Mouse (Mus musculus) c-Kit-positive CD71-negative TER-119-negative erythroid progenitor cells, embryonic 14.5 days (primary cell): ENCODE results near the gene Gm45717.
"Not testable (repeated sequence)": the region's sequence is repeated elsewhere in the genome, so short reads cannot be mapped to it uniquely, and the experiment has no call there.

Experiments used
- DNase-seq: peaks from one replicate; pipeline ENCODE4 v3.0.0-alpha.2; 2013; ENCODE audit warnings: low read depth

Gene Gm45717

DNA sequence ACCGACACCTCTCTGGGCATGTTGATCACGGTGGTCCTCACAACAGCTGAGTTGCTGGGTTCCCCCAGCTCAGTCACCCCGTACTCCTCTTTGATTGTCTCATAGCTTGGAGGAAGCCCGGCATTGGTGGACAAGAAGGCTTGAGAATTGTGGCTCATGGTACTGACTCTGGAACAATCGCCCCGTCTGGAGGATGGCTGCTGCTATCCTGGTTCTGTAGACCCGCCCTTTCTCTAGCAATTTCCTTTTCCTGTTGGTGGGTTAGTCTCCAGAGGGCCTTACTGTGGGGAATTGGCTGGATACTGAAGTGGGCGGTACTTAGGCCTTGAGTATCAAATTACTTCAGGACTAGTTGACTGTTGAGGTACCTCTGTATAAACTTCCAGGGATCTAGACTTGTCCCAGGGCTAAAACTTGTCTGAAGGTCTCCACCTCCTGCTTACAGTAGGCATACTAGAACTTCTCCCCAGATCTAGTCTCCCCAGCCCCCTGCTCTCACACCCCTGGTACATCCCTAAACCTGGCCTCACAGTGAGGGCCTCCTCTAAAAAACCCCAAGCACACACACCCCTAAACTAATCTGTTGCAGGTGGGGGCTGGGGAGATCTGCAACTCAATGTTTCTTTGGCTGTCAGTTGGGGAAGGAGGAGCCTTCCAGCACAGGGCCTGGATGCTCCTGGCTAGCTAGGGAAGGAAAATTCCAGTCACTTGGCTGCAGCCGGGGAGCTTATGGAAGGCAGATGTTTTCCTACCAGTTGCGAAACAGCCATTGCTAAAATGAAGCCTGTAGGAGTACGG, at the start of gene Gm45717, which contains the start of gene Ifitm2:
TSS of gene Gm45717 (minus strand) at position 180 of the 798 bp plus-strand sequence.
TSS of gene Ifitm2 (minus strand) at position 230 of the 798 bp plus-strand sequence.
- DNase-seq = no peak

DNA sequence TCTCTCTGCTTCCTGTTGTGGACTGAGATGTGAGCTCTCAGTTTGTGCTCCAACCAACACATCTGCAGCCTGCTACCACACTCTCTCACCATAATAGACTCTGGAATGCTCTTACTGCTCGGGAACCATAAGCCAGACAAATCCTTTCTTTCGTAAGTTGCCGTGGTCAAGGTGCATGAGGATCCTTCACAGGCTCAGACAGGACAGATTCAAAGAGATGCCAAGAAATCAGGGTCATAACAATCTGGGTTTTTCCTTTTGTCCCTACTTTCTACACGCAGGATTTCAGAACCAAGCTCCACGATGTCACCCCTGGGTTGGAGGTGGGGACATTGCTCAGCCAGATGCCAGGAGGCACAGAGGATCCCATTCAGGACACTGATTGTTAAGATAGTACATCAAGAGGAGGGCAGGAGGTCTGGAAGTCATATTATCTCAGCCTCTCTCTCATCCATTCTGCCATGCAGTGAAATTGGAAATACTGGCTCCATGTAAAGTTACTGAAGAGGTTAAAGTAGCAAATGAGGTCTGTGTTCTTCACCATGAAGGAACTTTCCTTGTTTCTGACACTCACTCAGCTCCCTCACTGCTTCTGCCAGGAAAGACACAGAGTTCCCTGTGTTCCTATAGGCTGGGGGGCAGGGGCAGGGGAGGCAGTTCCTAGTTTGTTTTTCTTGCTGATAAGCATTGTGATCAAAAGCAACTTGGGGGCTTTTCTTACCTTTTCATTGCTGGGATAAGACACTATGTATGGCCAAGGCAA, 47.7 kb upstream of the Gm45717 start:
- DNase-seq = no peak

DNA sequence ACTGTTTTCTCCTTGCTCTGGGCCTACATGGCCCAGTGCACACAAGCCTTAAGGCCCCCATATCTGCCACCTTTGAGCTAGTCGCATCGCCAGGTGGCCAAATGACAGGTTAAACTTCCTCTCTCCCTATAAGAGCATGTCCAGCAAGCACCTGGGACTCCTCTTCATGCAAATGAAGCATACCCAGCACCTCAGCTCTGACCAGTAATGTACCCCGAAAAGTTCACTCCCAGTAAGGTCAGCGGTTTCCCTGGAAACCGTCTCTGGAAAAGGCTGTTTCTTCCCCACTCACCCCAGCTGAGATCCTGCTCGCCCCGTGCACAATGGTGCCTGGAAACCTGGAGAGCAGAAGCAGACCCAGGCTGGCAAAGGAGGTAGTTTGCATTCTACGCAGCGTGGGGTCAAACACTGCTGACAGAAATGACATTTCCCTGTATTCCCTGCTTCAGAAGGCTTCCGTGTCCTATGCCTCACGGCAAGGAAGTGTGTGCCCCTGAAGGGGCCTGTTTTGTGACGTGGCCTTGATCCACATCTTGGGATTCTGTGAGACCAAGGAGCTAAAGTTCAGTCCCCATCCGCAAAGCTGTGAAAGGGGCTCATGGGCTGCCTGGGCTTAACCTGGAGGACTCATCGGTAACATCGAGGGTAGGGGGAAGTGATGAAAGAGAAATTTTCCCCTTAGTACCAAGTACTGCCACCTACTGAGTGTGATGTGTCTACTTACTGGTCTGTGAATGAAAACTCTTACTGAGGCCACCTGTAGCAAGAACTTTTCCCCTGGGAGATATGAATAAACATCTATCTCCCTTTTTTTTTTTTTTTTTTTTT, 45.4 kb upstream of the Gm45717 start:
- DNase-seq = no peak

DNA sequence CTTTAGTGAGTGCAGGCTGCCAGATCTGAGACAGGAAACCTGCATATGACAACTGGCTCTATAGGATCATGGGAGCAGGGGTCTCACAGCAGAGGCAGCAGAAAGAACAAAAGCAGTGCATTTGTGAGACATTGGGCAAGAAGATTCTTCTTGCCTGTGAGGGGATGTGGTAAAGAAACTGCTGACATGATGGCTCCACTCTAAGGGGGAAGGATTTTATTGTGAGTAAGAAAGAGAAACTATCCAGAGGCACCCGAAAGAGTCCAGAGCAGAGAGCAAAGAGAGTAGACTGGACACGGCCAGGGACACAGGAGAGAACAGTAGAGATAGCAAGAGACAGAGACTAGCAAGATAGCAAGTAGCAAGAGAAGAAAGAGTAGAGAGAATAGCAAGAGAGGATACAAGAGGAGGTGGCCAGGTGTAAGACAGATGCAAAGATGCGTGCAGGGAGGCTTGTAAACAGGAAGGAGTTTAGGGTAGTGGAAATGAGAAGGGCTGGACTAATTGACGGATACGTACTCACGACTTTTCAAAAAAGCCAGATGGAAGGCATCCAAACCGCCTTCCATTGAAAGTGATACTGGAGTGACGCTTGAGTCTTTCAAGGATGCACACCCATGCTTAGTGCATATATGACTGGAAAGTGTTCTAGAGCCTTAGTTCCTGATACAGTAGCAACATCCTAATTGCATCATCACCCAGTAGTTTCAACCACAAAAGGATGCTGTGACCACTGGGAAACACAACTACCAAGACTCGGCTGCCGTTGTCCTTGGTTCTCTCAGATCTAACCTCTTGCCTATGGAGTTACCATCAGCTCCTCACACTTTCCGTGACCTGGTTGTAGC, 43.3 kb upstream of the Gm45717 start:
- DNase-seq = no peak

DNA sequence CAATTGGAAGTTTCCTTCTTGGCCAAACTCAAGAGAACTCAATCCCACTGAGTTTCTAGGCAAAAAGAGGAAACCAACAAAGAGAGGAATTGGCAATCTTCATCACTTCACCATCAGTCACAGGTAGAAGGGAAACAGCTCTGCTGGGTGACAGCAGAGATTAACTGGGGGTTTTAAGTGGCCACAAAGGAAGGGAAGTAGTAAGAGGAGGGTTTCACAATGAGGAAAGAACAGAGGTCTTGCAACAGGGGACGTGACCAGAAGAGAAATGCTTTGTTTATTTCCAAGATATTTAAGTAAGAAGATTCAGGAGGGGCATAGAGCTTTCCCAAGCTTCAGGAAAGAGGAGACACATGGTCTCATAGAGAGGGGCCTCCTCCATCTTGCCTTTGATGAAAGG, 42.1 kb upstream of the Gm45717 start:
- DNase-seq = no peak

DNA sequence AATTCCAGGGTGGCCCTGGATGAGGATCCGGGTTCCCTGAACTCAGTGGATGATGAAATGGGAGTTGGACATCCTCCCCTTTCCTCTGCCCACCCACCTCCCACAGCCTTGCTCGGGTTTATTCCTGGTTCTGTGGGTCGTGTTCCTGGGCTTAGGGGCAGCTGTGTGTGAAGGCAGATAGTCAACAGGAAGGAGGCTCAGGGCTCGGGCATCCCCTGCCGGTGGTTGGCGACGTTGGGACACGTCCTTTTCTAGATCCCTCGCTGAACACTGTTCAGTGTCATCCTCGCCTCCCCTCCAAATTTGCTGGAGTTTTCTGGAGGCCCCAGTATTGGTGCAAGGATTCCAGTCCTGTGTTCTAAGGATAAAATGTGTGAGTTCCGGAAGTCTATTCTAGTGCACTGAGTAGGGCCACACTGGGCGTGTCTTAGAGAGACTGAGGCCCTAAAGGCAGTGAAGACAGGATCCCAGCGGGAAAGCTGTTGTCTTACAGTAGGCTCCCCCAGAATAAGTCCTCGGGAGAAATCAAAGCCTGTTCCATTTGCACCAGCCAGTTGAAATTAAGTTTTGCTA, 35.5 kb upstream of the Gm45717 start:
- DNase-seq = no peak

DNA sequence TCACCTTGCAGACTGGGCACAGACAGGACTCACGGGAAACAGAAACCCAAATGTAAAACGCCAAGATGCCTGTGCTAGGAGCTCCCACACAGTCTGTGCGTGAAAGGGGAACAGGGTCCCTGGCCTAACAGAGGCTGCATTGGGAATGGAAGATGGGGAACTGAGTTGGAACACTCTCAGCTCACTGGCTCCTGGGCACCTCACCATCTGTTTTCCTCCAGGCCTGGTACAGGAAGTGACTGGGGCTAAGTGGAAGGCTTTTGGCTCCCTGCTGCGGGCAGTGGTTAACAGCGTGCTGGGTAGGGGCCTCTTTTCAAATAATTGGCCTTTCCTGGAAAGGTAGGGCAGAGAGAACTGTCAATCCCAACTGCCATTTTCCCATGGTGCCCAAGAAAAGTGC, 34.9 kb upstream of the Gm45717 start:
- no peak for DNase-seq

DNA sequence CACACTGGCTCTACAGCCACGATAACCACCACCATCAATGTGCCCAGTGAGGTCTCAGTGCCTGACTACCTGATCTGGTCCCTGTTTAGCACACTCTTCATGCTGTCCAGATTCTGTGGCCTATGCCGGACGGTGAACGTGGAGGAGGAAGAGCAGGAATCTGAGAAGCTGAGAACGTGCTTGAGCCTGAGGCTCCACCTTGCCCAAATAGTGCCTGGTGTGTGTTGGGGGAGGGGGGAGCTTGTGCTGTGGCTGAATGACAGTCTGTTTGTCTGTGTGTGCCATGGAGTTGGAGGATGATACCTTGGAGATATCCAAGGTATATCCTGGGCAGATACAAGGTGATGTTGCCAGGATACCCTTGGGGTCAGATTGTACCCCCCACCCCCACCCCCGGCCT, 34.4 kb upstream of the Gm45717 start:
- DNase-seq = no peak

DNA sequence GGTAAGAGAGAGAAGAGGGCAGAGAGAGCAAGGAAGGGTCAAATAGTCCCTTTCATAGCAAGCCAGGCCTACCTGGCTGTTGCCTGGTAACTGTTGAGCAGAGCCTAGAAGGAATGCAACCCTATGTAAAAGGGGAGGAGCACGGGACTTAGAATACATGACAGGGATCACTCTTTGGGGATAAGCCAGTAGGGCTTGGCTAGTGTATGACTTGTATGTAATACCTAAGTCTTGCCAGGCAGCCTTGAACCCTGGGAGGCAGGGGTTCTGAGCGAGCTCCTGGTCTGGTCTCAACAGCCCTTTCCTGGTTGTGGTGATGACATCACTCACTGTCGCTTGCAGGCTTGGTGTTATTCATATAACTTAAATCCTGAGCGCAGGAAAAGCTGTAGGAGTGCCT, 33.3 kb upstream of the Gm45717 start:
- DNase-seq = no peak

DNA sequence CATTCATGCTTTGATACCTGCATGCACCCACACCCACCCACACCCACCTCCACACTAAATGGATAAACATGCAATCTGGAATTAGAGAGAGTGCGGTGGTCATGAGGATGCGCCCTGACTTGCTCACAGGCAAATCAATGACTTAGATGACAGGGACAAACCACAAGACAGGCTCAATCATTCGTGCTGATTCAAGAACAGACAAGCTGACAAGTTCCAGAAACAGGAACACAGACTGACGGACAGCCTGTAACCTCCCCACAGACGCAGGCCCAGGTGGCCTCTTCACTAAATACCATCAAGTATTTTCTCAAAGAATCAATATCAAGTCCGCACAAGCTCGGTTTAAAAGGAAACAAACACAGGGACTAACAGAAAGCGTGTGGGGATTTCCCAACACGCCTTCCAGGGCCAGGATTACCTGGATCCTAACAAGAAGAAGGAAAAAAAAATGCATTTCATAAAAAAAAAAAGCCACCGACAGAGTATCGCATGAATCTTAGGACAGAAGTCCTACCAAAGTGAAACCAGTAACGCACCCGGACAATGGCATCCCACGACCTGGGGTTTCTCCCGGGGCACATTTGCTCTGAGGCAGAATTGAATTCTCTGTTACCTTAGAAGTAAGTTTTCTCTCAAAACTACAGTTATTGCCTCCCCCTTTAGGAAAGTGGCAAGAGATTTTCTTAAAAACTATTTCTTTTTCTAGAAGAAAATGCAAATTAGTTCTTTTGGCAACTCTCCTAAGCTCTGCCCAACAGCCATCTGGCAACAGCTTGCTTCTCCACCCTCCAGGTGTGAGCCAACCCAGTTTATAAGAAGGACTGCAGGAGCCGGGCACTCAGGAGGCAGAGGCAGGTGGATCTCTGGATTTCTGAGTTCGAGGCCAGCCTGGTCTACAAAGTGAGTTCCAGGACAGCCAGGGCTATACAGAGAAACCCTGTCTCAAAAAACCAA, 31.7 kb upstream of the Gm45717 start:
- no peak for DNase-seq

DNA sequence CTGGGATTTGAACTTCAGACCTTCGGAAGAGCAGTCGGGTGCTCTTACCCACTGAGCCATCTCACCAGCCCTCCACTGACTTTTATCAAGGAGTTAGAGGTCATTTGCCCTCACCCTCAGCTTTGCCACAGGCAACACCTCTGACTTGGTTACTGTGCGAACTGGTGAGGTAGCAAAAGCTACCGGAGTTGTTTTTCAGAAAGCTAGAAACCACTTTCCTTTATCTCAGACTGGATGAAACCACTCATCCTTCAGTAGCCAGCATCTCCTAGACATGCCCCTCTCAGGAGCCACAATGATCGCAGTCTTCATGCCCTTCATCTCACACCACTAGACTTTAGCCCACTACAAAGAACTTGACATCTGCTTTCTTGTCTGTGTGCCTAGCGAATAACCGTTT, 27.2 kb upstream of the Gm45717 start:
- DNase-seq = no peak

DNA sequence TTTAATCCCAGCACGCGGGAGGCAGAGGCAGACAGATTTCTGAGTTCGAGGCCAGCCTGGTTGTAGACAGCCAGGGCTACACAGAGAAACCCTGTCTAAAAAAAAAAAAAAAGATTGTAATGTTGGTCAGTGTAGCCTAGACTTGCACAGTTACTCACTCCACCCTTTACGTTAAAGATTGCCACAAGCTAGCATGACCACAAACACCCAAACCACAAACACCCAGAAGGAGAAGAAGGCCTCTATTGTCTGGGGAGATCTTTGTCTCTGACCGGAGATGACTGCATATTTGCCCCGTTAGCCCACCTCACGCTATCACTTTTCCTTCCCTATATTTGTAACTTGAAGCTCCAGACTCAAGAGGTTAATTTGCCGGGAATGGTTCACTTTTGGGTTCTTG, 26.0 kb upstream of the Gm45717 start:
- DNase-seq = no peak

DNA sequence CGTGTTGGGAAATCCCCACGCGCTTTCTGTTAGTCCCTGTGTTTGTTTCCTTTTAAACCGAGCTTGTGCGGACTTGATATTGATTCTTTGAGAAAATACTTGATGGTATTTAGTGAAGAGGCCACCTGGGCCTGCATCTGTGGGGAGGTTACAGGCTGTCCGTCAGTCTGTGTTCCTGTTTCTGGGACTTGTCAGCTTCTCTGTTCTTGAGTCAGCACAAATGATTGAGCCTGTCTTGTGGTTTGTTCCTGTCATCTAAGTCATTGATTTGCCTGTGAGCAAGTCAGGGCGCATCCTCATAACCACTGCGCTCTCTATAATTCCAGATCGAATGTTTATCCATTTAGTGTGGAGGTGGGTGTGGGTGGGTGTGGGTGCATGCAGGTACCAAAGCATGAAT, 21.0 kb upstream of the Gm45717 start:
- not testable (repeated sequence) for DNase-seq

DNA sequence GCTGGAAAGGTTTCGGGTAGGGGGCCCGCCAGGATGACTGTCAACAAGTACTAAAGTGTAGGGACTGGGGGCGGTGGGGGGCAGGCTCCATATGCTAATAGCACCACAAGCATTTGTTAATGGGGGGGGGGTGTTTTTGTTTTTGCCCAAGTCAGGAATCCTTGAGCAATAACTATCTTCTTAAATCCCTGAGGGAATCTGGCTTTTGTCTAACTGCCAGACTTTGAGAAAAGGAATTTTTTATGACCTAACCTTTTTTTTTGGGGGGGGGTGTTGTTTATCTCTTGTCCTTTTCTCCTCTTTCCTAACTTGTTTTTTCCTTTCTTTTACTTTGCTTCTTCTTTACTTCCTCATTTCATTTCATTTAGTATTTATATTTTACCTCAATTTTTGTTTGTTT, 19.7 kb upstream of the Gm45717 start:
- DNase-seq = no peak

DNA sequence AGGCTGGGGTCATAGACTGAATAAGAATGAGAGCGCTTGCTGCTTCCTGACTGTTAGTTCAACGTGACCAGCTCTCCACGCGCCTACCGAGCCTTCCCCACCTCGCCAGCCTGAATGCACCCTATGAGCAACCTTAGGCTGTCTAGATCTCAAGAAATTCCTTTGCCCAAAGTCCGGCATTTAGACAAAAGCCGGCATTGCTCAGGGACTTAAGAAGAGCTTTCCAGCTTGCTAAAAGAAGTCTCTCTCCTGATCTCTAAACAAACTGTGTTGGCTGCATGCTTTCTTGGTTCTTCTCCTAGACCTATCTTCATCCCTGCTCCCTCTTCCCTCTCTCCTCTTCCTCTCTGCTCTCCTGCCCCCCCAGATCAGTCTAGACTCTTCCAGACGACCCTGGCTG, 19.2 kb upstream of the Gm45717 start:
- no peak for DNase-seq

DNA sequence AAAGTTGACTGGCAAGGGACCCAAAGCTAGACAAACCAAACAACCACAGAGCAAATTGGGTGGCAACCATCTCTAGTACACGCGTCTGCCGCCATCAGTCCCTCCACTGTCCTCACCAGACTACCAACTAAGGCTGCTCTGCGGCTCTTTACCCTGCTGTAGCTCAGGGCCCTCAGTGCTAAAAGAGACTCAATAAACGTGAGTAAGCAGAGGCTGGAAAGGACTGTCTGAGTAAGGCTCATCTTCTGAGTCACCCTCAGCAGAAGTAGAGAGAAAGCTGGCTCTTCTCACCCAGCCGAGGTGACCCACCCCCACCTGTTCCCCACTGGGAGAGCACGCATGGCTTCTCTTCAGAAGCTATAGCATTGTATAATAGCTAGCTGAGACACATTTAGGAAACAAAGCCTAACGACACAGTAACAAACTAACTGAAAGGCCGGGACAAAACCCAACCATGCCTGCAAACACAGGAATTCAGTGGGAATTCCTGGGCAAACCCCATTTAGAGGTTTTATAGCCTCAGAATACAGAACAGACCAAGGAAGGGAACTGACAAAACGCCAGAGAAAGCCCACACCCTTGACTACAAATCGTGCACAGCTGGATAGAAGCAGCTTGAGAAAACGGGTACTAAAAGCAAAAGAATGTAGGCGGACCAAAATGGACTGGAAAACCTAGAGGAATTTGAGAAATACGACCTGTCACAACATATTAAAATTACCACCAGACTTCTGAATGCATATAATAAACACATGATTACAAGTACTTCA, 17.8 kb upstream of the Gm45717 start:
- DNase-seq = no peak

DNA sequence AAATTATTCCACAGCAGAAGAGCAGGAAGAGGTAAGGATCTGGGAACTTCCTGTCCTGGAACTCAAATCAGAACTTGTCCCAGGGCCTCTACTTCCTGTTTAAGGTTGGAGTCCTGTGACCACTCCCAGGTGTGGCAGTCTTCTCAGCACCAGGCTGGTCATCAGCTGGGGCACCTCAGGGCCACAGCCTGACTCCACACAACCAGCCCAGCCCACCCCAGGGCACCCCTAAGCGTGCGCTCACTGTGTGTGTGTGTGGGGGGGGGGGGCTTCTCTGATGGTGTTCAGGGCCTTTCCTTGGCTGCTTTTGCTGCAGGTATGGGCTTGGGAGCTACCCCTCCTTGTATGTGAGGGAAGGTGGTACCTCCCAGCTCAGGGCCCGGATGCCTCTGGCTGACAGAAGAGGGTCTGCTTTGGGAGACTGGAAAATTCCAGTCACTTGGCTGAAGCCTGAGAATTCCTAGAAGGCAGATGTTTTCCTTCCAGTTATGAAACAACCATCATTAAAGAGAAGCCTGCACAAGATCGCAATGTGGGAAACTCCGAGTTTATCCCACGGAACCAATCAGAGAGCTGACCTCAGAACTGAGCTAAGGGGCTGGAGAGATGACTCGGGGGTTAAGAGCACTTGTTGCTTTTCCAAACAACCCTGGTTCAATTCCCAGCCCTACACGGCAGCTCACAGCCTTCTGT, 15.9 kb upstream of the Gm45717 start:
- no peak for DNase-seq

DNA sequence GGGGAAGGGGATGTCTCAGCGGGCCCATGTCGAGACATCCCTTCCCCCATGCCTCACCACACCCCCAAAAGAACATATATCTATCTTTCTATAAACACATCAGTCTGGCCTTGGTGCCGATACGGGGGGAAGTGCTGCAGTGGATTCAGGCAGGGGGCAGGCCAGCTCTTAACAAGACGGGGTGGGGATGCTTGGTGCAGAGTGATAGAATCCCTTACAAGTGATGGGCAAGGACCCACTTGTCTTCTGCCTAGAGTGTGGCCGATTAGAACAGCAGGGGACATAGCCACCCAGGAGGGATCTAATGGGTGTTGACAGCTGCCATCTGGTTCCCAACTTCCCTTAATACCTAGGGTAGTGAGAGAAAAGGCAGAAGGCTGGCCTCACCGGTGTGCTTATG, 15.2 kb upstream of the Gm45717 start:
- DNase-seq = no peak

DNA sequence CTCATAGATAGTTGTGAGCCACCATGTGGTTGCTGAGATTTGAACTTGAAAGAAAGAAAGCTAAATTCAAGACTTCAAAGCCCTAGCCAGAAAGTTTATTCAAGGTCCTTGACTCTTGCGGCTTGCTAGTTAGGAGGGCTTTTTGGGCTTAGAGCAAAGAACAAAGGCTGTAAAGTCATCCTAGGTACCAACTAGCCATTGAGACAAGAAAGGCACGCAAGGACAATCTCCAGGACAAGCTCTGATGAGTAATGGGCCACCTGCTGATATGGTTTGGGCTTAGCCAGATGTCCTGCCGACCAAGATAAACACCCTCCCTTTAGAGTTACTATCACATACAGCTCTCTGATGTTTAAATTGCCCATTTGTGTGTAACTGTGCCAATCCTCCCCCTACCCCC, 13.0 kb upstream of the Gm45717 start:
- not testable (repeated sequence) for DNase-seq
